Mouse (Mus musculus) c-Kit-positive CD71-positive TER-119-positive erythroid progenitor cells, embryonic 14.5 days (primary cell): ENCODE results near the gene AF366264.
"Not testable (repeated sequence)": the region's sequence is repeated elsewhere in the genome, so short reads cannot be mapped to it uniquely, and the experiment has no call there.

Source experiments
- DNase-seq: peaks from one replicate; pipeline ENCODE4 v3.0.0-alpha.2; 2013; ENCODE audit warnings: low spot score

The AF366264 gene

GRCm38 (mm10) chr8:13838289-13838688 is at the start of gene AF366264:
Gene AF366264, minus strand, starts transcription at chr8:13838389.
- not testable (repeated sequence) for DNase-seq

GRCm38 (mm10) chr8:13843286-13843685 is 5.1 kb upstream of the AF366264 start:
- not testable (repeated sequence) for DNase-seq

- DNase-seq = no peak
Measured at GRCm38 (mm10) chr8:13828598-13829172, 9.5 kb downstream of the AF366264 start.

GRCm38 (mm10) chr8:13799566-13799965 is 38.6 kb downstream of the AF366264 start:
- no peak for DNase-seq

GRCm38 (mm10) chr8:13797676-13798075 is 40.5 kb downstream of the AF366264 start:
- DNase-seq = no peak

GRCm38 (mm10) chr8:13793746-13794101 is 44.5 kb downstream of the AF366264 start:
- no peak for DNase-seq

- DNase-seq = no peak
Measured at GRCm38 (mm10) chr8:13793097-13793745, 45.0 kb downstream of the AF366264 start.

- DNase-seq = no peak
Measured at GRCm38 (mm10) chr8:13789606-13790005, 48.6 kb downstream of the AF366264 start.

- peak; percentile 97 for DNase-seq
Measured at GRCm38 (mm10) chr8:13785764-13786299, 52.4 kb downstream of the AF366264 start.

- peak; percentile 92 for DNase-seq
Measured at GRCm38 (mm10) chr8:13785250-13785763, 52.9 kb downstream of the AF366264 start, which contains the start of gene Upf3a. Gene Upf3a, plus strand, starts transcription at chr8:13785615.
